Mouse (Mus musculus): ENCODE results near the gene Ifi209.
"Not testable (repeated sequence)": the region's sequence is repeated elsewhere in the genome, so short reads cannot be mapped to it uniquely, and the experiment has no call there.

Ifi209 gene

DNA sequence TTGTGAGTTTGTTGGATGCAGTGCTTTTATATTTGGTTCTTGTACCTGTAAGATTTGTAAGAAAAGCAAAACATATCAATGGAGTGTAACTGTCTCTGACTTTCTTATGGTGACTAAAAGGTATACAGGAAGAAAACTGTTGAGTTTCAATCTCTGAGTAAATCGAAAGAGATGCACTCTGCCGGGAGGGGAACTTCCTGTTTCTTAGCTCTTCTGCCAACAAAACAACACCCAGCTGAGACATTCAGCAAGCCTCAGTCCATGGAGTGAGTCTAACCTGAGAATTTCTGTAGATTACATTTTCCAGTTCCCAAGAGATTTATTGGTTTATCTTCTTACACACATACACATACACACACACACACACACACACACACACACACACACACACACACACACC lies at the start of gene Ifi209:
TSS of gene Ifi209 (plus strand) at position 296 of the 400 bp plus-strand sequence.
- DNase-seq: peak in 1 of 2 experiments; percentile 5

DNA sequence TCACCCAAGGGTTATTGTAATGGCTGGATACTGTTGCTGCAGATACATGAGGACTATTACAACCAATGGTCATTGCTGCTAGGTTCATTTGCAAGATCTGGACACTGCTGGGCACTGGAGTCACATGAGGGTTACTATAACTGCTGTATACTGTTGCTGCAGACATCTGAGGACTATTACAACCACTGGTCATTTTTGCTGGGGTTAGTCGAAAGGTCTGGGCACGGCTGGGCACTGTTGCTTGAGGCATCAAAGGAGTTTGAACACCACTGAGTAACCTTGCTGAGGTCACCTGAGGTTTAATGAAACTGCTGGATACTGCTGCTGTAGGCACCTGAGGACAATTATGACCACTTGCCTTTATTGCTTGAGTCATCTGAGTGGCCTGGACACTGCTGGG lies 41.0 kb upstream of the Ifi209 start:
- DNase-seq: not testable (repeated sequence)

GRCm38 (mm10) chr1:173598838-173599494 lies 31.8 kb upstream of the Ifi209 start, which contains the start of gene Ifi213:
Gene Ifi213 (minus strand): TSS chr1:173599274.
- DNase-seq: not testable (repeated sequence)

DNA sequence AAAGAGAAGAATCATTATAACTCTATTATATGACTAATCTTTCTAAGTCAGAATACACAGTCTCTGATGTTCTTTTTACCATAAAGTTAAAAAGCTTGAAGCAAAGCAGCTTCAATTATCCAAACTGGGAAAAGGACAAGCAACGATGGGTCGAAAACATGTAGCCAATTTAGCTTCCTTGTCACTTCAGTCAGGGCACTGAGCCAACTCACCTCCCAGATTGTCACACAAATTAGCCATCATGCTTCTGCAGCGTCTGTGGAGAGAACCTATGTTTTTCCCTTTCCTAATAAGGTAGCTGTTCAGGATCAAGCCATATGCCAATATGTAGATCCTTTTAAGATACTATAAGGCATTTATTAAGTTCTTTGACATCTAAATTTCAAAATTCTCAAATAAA lies 20.4 kb upstream of the Ifi209 start:
- not testable (repeated sequence) for DNase-seq

DNA sequence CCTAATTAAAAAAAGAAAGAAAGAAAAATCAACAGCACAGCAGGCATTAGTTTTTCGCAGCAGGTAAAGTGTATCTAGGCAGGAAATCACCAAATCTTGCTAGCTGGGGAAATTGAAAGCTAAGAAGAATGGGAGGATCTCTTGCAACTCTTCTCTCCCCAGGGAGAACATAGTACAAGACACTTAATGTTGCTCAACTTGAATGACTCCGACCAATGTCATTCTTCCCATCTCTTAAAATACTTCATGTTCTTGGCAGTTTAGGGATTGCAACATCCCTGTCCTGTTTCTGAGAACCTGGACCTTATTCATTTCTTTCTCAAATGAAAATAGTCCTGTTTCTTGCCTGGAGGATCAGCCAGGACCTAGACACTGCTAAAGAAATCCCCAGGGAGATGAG lies 8.5 kb upstream of the Ifi209 start:
- not testable (repeated sequence) for DNase-seq

- no peak for DNase-seq
These were observed 6.7 kb upstream of the Ifi209 start for GRCm38 (mm10) chr1:173624052-173624451.

GRCm38 (mm10) chr1:173626686-173627085 lies 4.0 kb upstream of the Ifi209 start:
- no peak for DNase-seq

DNA sequence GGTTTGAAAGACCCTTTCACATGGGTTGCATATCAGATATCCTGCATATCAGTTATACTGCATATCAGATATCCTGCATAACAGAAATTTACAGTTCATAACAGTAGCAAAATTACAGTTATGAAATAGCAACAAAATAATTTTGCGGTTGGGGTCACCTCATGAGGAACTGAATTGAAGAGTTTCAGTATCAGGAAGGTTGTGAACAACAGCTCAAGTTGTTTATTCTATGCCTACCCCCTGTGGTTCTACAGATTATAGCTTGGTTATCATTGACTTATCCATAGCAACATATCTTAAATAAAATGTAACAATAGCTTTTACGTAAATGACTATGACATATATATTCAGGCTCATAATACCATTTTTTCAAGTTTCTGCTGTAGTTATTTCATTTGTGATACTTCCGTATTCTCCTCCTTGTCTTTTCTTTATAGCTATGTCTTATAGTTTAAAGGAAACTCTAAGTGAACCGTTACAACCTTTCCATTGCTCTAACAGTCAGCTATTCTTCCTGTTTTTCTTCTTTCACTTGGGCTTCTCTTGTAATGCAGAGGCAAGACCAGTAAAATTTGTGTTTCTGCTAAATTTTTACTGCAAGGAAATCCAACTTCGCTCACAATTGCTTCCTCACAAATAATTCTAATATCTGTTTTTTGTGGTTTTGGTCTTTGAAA lies 3.4 kb downstream of the Ifi209 start:
- no peak for DNase-seq

DNA sequence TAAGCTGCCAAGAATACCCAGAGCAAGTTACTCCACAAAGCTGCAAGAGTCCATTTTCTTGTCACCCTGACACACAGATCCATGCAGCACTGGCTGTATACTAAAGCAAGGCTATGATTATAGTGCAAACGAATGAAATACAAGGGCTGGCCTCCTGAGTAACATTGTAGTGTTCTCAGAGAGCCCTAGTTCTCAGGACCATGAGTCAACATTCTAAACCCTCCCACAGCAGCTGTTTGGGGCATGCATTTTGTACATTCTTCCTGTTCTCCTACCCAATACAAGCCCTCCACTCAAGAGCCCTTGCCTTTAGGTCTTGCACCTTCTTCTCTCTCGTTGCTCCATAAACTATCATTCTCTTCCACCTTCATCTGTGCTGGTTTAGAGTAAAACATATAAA lies 14.7 kb downstream of the Ifi209 start:
- DNase-seq: no peak

- DNase-seq: no peak
These were observed 27.3 kb downstream of the Ifi209 start for GRCm38 (mm10) chr1:173657973-173658372.

DNA sequence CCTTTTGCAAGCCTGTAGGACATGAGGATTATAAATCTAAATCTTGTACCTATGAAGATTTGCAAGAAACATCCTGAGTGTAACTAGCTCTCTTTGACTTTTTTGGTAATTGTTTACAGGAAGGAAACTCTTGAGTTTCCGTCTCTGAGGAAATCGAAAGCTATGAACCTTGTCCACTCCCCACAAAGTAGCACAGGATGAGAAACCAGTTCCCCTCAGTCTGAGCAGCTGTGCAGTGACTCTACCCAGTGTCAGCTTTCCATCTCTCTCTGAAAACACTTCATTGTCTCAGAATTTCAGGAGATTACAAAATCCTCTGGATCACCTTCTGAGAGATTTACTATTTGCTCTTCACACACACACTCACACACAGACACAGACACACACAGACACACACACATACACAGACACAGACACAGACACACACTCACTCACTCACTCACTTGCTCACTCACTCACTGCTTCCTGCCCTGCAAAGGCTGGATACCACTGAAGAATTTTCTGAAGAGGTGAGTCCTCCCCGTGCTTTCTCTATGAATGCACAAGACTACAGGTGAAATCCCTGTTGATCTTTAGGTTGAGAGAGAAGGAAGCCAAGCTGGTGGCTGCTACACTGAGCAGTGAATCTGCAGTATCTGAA lies 42.9 kb downstream of the Ifi209 start, which contains the start of gene Ifi208:
TSS of gene Ifi208 (plus strand) at position 218 of the 640 bp plus-strand sequence.
- not testable (repeated sequence) for DNase-seq

- DNase-seq: not testable (repeated sequence)
These were observed 47.9 kb downstream of the Ifi209 start for GRCm38 (mm10) chr1:173678605-173679004.

- DNase-seq: no peak
These were observed 63.6 kb downstream of the Ifi209 start for GRCm38 (mm10) chr1:173694270-173694669.
